Mouse (Mus musculus) myocyte (in vitro differentiated cells): ENCODE data around the gene Mgat4a.

Experiments
- CEBPB ChIP-seq: IDR thresholded peaks from 2 replicates; pipeline ENCODE4 v1.6.1; 2011; ENCODE audit warnings: mild to moderate bottlenecking, moderate library complexity; ENCODE audit not compliant: poor library complexity, insufficient read depth, severe bottlenecking
- E2F4 ChIP-seq: IDR thresholded peaks from one replicate; pipeline ENCODE4 v1.6.1; 2011; ENCODE audit warnings: mild to moderate bottlenecking, control low read depth, moderate library complexity; ENCODE audit not compliant: insufficient read depth
- MAX ChIP-seq: IDR thresholded peaks from one replicate; pipeline ENCODE4 v1.6.1; 2011; ENCODE audit warnings: low read depth, mild to moderate bottlenecking, control low read depth
- MYOD1 ChIP-seq, 3 experiments: IDR thresholded peaks; one replicate each; pipeline ENCODE4 v1.6.1; 2011; ENCODE audit warnings: control low read depth in 2 of 3, low read depth in 2 of 3, mild to moderate bottlenecking in 2 of 3, moderate library complexity in 1 of 3; ENCODE audit not compliant: insufficient read length in 2 of 3, control insufficient read depth in 1 of 3
- MYOG ChIP-seq, 3 experiments: IDR thresholded peaks; one replicate each; pipeline ENCODE4 v1.6.1; 2011; ENCODE audit warnings: control low read depth in 2 of 3, low read depth in 2 of 3, mild to moderate bottlenecking in 2 of 3; ENCODE audit not compliant: insufficient read length in 2 of 3, control insufficient read depth in 1 of 3, insufficient read depth in 1 of 3
- POLR2A ChIP-seq: IDR thresholded peaks from one replicate; pipeline ENCODE4 v1.6.1; 2011; ENCODE audit warnings: low read depth, mild to moderate bottlenecking, control low read depth, moderate library complexity; ENCODE audit not compliant: insufficient read length
- POLR2AphosphoS2 ChIP-seq: IDR thresholded peaks from one replicate; pipeline ENCODE4 v1.6.1; 2011; ENCODE audit warnings: low read depth, control low read depth; ENCODE audit not compliant: insufficient read length
- REST ChIP-seq: IDR thresholded peaks from one replicate; pipeline ENCODE4 v1.6.1; 2011; ENCODE audit warnings: mild to moderate bottlenecking, control low read depth, moderate library complexity; ENCODE audit not compliant: insufficient read depth, insufficient read length
- SRF ChIP-seq: IDR thresholded peaks from one replicate; pipeline ENCODE4 v1.6.1; 2011; ENCODE audit warnings: low read depth; ENCODE audit not compliant: control insufficient read depth, insufficient read length
- TCF12 ChIP-seq: IDR thresholded peaks from one replicate; pipeline ENCODE4 v1.6.1; 2011; ENCODE audit warnings: mild to moderate bottlenecking, control low read depth; ENCODE audit not compliant: poor library complexity, insufficient read depth, severe bottlenecking
- TCF3 ChIP-seq: IDR thresholded peaks from one replicate; pipeline ENCODE4 v1.6.1; 2011; ENCODE audit warnings: low read depth, control low read depth; ENCODE audit not compliant: insufficient read length
- USF1 ChIP-seq: IDR thresholded peaks from one replicate; pipeline ENCODE4 v1.6.1; 2011; ENCODE audit warnings: low read depth, mild to moderate bottlenecking, control low read depth, moderate library complexity

GRCm38 (mm10) chr1:37565396-37565795 is 24.6 kb upstream of the Mgat4a start:
- TF ChIP-seq POLR2A, result no peak
- no peak for TF ChIP-seq POLR2AphosphoS2
- TF ChIP-seq USF1, result no peak
- no peak for TF ChIP-seq MAX
- no peak for TF ChIP-seq TCF12
- TF ChIP-seq E2F4, result no peak
- no peak for TF ChIP-seq CEBPB
- TF ChIP-seq REST, result no peak
- TF ChIP-seq MYOG (IDR thresholded peaks at IDR 0.05; ENCODE audit: control insufficient read depth in 1 of 3, insufficient read depth in 1 of 3, insufficient read length in 2 of 3, low read depth in 2 of 3), result no peak
- no peak for TF ChIP-seq MYOD1 (IDR thresholded peaks at IDR 0.05; ENCODE audit: control insufficient read depth in 1 of 3, insufficient read length in 2 of 3, low read depth in 2 of 3)
- TF ChIP-seq TCF3, result no peak
- no peak for TF ChIP-seq SRF
